Mouse (Mus musculus): ENCODE measurements around the gene Tmem119. TPM values are rescaled to one million over a fixed set of nuclear protein-coding genes. Genes with fewer than 3 reads are reported as not detected.
"Not testable (repeated sequence)": the region's sequence is repeated elsewhere in the genome, so short reads cannot be mapped to it uniquely, and the experiment has no call there.

Tmem119 gene
- polyA plus RNA-seq, 1 experiment from 2014 or later, result 51.1 TPM

GRCm38 (mm10) chr5:113812638-113813037 is 12.3 kb upstream of the Tmem119 start:
- H3K9ac ChIP-seq (ENCODE audit: low read length), result no peak overlapping the region
- H3K9me3 ChIP-seq (ENCODE audit: control insufficient read depth, low read length), result no peaks in the 10 kb centered on the region
- peaks cover 8% of the 10 kb centered on the region for H3K4me1 ChIP-seq (replicated peaks; ENCODE audit: control insufficient read depth, insufficient read depth, low read length)
- no peaks in the 10 kb centered on the region; the same call in 1 of the 2 replicates for H3K27me3 ChIP-seq (ENCODE audit: control insufficient read depth, insufficient read depth, low read depth, low read length)
- H3K27ac ChIP-seq (ENCODE audit: low read length), result no peak overlapping the region
- no peak overlapping the region for H3K4me2 ChIP-seq (ENCODE audit: low read depth, low read length)
- no peak for ATAC-seq (ENCODE audit: low read depth)
- no peak overlapping the region for H3K4me3 ChIP-seq (ENCODE audit: low read length)
- H3K36me3 ChIP-seq (ENCODE audit: control insufficient read depth, insufficient read depth, low read length), result no peaks in the 10 kb centered on the region
- WGBS, result 86% methylated on average over 2 of the region's 2 CpGs

DNA sequence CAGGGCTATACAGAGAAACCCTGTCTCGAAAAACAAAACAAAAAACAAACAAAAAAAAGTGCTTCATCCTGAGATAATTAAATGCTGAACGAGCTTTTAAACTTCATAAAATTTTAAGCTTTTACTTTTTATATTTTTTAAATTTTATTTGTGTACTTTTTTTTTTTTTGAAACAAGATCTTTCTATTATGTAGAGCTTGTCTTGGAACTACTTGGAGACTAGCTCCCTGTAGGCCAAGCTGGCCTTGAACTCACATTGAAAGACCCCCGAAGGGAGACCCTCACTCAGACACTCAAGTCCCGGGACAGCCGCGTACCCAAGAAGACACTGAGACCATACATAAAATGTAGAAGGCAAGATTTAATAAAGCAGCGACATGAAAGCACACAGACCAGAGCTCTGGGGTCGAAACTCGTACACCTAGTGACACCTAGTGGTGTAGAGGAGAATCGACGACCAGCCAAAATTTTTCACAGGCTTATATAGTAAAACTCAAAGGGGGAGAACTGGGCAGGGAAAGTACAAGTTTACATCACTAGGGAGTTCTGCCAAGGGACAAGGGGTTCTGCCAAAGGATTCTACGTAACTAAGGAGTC is 11.6 kb upstream of the Tmem119 start:
- H3K4me1 ChIP-seq (replicated peaks; ENCODE audit: control insufficient read depth, insufficient read depth, low read length), result peaks cover 13% of the 10 kb centered on the region
- not testable (repeated sequence) for H3K4me3 ChIP-seq (ENCODE audit: low read length); H3K9ac ChIP-seq (ENCODE audit: low read length); H3K9me3 ChIP-seq (ENCODE audit: control insufficient read depth, low read length); H3K27ac ChIP-seq (ENCODE audit: low read length); H3K27me3 ChIP-seq (ENCODE audit: control insufficient read depth, insufficient read depth, low read depth, low read length); H3K36me3 ChIP-seq (ENCODE audit: control insufficient read depth, insufficient read depth, low read length); H3K4me2 ChIP-seq (ENCODE audit: low read depth, low read length); ATAC-seq (ENCODE audit: low read depth)
- 20% methylated on average over 11 of the region's 12 CpGs for WGBS

- Histone ChIP-seq H3K4me2 (ENCODE audit: low read depth, low read length) (no peak overlapping the region), H3K27me3 (ENCODE audit: control insufficient read depth, insufficient read depth, low read depth, low read length) (no peaks in the 10 kb centered on the region), H3K36me3 (ENCODE audit: control insufficient read depth, insufficient read depth, low read length) (no peaks in the 10 kb centered on the region), H3K9me3 (ENCODE audit: control insufficient read depth, low read length) (no peaks in the 10 kb centered on the region), H3K4me1 (replicated peaks; ENCODE audit: control insufficient read depth, insufficient read depth, low read length) (peaks cover 19% of the 10 kb centered on the region), H3K4me3 (ENCODE audit: low read length) (no peak overlapping the region), H3K9ac (ENCODE audit: low read length) (no peak overlapping the region), H3K27ac (ENCODE audit: low read length) (no peak overlapping the region)
- WGBS, result 82% methylated on average over 3 of the region's 4 CpGs
- ATAC-seq (ENCODE audit: low read depth), result no peak
These were observed 9.8 kb upstream of the Tmem119 start for GRCm38 (mm10) chr5:113810111-113810510.

DNA sequence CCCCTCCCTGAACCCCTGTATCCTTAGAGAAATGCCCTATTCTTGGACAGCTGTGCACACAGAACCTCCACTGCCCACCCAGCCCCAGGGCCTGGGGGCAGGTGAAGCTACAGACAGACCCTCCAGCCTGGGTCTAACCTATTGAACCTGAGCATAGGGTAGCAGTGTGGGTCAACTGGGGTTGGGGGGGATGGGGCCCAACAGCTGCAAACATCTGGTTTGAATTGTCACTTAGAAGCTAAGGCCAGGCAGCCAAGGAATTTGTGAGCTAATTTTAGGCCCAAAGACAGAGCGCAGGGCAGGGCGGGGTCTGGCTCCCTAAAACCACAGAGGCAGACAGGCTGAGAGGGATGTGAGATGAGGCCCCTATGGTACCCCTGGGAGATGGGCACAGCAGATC is 7.9 kb upstream of the Tmem119 start:
- no peak overlapping the region for H3K4me3 ChIP-seq (ENCODE audit: low read length)
- H3K36me3 ChIP-seq (ENCODE audit: control insufficient read depth, insufficient read depth, low read length), result no peaks in the 10 kb centered on the region
- H3K9me3 ChIP-seq (ENCODE audit: control insufficient read depth, low read length), result no peaks in the 10 kb centered on the region
- peak overlapping the region; percentile 72 for H3K27ac ChIP-seq (ENCODE audit: low read length)
- H3K4me1 ChIP-seq (replicated peaks; ENCODE audit: control insufficient read depth, insufficient read depth, low read length), result peaks cover 19% of the 10 kb centered on the region
- H3K27me3 ChIP-seq (ENCODE audit: control insufficient read depth, insufficient read depth, low read depth, low read length), result no peaks in the 10 kb centered on the region
- H3K9ac ChIP-seq (ENCODE audit: low read length), result 0 out of 2 replicates have a peak overlapping the region, but pooled peaks have one; percentile 32
- WGBS, result 30% methylated on average over 2 of the region's 2 CpGs
- peak; percentile 68 for ATAC-seq (ENCODE audit: low read depth)
- H3K4me2 ChIP-seq (ENCODE audit: low read depth, low read length), result no peak overlapping the region

DNA sequence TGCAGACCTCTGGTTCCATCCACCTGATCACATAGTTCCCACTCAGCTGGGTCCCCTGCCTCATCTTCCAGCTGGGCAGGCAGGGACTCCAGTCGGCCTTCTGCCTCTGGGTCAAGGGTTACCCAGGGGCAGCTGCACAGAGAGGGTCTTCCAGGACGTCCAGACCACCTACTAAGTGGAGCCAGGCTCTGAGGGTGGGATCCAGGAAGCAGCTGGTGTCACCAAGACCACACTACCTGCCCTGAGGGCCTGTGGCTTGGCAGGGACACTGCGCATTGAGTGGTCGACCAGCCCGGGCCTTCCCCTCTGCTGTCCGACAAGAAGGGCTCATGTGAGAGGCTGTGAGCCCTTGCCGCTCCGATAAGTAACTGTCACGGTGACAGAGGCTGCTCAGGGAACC is 7.4 kb upstream of the Tmem119 start:
- Histone ChIP-seq H3K9me3 (ENCODE audit: control insufficient read depth, low read length) (no peaks in the 10 kb centered on the region), H3K27me3 (ENCODE audit: control insufficient read depth, insufficient read depth, low read depth, low read length) (no peaks in the 10 kb centered on the region), H3K4me1 (replicated peaks; ENCODE audit: control insufficient read depth, insufficient read depth, low read length) (peaks cover 19% of the 10 kb centered on the region), H3K36me3 (ENCODE audit: control insufficient read depth, insufficient read depth, low read length) (no peaks in the 10 kb centered on the region), H3K27ac (ENCODE audit: low read length) (peak overlapping the region; percentile 72), H3K4me3 (ENCODE audit: low read length) (no peak overlapping the region), H3K4me2 (ENCODE audit: low read depth, low read length) (no peak overlapping the region), H3K9ac (ENCODE audit: low read length) (no peak overlapping the region)
- 43% methylated on average over 9 of the region's 9 CpGs for WGBS
- no peak; the same call in 1 of the 2 replicates for ATAC-seq (ENCODE audit: low read depth)

DNA sequence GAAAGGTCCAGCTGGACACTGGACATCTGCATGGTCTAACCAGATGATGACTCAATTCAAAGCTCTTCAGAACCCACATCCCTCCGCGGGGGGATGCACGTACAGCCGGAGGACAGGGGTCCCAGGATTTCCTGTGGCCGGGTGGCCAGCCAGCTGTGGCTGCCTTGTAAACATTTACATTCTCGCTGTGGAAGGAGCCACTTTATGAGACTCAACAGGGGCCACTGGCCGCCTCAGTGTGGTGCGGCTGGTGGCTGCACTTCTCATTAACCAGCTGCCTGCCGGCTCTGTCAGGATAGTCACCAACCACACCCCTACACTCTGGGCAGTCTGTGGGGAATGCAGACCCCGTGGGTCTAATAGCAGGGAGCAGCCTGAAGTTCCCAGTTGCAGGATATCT is 6.1 kb upstream of the Tmem119 start:
- peak; percentile 29; the same call in 1 of the 2 replicates for ATAC-seq (ENCODE audit: low read depth)
- Histone ChIP-seq H3K36me3 (ENCODE audit: control insufficient read depth, insufficient read depth, low read length) (no peaks in the 10 kb centered on the region), H3K27ac (ENCODE audit: low read length) (no peak overlapping the region), H3K27me3 (ENCODE audit: control insufficient read depth, insufficient read depth, low read depth, low read length) (no peaks in the 10 kb centered on the region), H3K9ac (ENCODE audit: low read length) (no peak overlapping the region), H3K4me2 (ENCODE audit: low read depth, low read length) (no peak overlapping the region), H3K9me3 (ENCODE audit: control insufficient read depth, low read length) (no peaks in the 10 kb centered on the region), H3K4me3 (ENCODE audit: low read length) (no peak overlapping the region), H3K4me1 (replicated peaks; ENCODE audit: control insufficient read depth, insufficient read depth, low read length) (peaks cover 19% of the 10 kb centered on the region)
- 6% methylated on average over 10 of the region's 10 CpGs for WGBS

- no peaks in the 10 kb centered on the region for H3K27me3 ChIP-seq (ENCODE audit: control insufficient read depth, insufficient read depth, low read depth, low read length)
- H3K36me3 ChIP-seq (ENCODE audit: control insufficient read depth, insufficient read depth, low read length), result no peaks in the 10 kb centered on the region
- no peak overlapping the region for H3K4me3 ChIP-seq (ENCODE audit: low read length)
- peaks cover 23% of the 10 kb centered on the region for H3K4me1 ChIP-seq (replicated peaks; ENCODE audit: control insufficient read depth, insufficient read depth, low read length)
- H3K9ac ChIP-seq (ENCODE audit: low read length), result no peak overlapping the region
- H3K4me2 ChIP-seq (ENCODE audit: low read depth, low read length), result no peak overlapping the region
- no peaks in the 10 kb centered on the region for H3K9me3 ChIP-seq (ENCODE audit: control insufficient read depth, low read length)
- 77% methylated on average over 9 of the region's 9 CpGs for WGBS
- ATAC-seq (ENCODE audit: low read depth), result no peak
- H3K27ac ChIP-seq (ENCODE audit: low read length), result no peak overlapping the region
These were observed 5.0 kb upstream of the Tmem119 start for GRCm38 (mm10) chr5:113805301-113805700.

GRCm38 (mm10) chr5:113804395-113804966 is 4.2 kb upstream of the Tmem119 start:
- Histone ChIP-seq H3K9ac (ENCODE audit: low read length) (no peak overlapping the region), H3K36me3 (ENCODE audit: control insufficient read depth, insufficient read depth, low read length) (no peaks in the 10 kb centered on the region), H3K4me3 (ENCODE audit: low read length) (no peak overlapping the region), H3K4me1 (replicated peaks; ENCODE audit: control insufficient read depth, insufficient read depth, low read length) (peaks cover 27% of the 10 kb centered on the region), H3K27me3 (ENCODE audit: control insufficient read depth, insufficient read depth, low read depth, low read length) (no peaks in the 10 kb centered on the region), H3K9me3 (ENCODE audit: control insufficient read depth, low read length) (no peaks in the 10 kb centered on the region), H3K4me2 (ENCODE audit: low read depth, low read length) (no peak overlapping the region), H3K27ac (ENCODE audit: low read length) (no peak overlapping the region)
- 53% methylated on average over 7 of the region's 7 CpGs for WGBS
- ATAC-seq (ENCODE audit: low read depth), result no peak

DNA sequence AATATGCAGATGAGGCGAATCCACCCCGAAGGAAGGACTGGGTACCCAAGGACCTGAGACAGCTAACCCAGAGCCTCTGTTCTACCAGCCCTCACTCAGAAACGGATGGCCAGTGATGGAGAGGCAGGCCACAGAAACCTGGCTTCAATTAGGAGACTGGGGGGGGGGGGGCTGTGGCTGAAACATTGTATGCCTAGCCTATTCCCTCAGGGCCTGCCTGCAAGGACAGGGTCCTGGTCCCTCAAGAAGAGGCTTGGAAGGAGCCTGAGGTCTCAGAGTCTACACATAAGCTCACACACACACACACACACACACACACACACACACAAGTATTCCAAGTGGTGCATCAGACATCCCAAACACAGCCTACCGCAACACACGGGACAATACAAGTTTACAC is 625 bp downstream of the Tmem119 start:
- Histone ChIP-seq H3K27ac (ENCODE audit: low read length) (peak overlapping the region; percentile 72), H3K4me3 (ENCODE audit: low read length) (peak overlapping the region; percentile 47), H3K27me3 (ENCODE audit: control insufficient read depth, insufficient read depth, low read depth, low read length) (no peaks in the 10 kb centered on the region), H3K9me3 (ENCODE audit: control insufficient read depth, low read length) (no peaks in the 10 kb centered on the region), H3K4me2 (ENCODE audit: low read depth, low read length) (peak overlapping the region; percentile 47), H3K36me3 (ENCODE audit: control insufficient read depth, insufficient read depth, low read length) (no peaks in the 10 kb centered on the region), H3K9ac (ENCODE audit: low read length) (peak overlapping the region; percentile 54), H3K4me1 (replicated peaks; ENCODE audit: control insufficient read depth, insufficient read depth, low read length) (peaks cover 26% of the 10 kb centered on the region)
- 41% methylated on average over 5 of the region's 5 CpGs for WGBS
- peak; percentile 3; the same call in 1 of the 2 replicates for ATAC-seq (ENCODE audit: low read depth)

All from lung, embryonic 16.5 days (tissue).